Mouse (Mus musculus): ENCODE measurements around the gene Serpina1e.
"Not testable (repeated sequence)": the region's sequence is repeated elsewhere in the genome, so short reads cannot be mapped to it uniquely, and the experiment has no call there.

Serpina1e gene

DNA sequence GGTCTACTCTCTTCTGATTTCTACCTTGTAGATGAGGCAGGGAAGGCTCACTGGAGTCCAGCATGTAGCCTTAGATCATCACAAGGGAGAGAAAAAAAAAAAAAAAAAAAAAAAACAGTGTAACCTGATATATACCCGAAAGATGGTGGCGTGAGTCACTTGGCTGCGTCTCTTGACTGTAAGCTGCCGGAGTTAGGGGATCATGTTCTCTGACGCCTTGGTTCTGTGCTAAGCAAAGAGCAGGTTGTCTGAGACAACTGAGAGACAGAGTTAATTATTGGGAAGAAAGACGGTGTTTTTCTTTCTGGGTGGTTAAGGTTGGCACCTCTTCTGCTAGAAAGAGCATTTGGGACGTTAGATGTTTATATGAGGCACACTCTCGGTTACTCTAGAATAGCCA is 4.1 kb upstream of the Serpina1e start:
- no peak for DNase-seq (ENCODE audit: low spot score in 2 of 2)

DNA sequence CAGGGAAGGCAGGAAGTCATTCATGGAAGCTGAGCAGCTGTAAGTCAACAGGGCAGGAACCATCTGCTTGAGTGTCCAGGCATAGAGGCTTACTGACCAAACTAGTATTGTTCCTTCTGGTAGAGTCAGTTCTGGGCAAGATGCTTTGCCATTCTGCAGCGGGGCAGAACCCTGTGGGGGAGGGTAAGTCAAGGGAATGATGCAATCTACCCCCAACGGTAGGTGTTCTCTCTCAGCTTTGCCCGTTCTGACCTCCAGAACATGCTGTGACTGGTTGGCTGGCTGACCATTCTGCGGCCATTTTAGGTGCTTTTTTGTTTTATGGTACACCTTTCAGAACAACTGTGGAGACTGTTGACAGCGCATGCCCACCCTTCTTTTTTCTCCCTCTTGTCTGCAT is 3.6 kb upstream of the Serpina1e start:
- DNase-seq (ENCODE audit: low spot score in 2 of 2): no peak

DNA sequence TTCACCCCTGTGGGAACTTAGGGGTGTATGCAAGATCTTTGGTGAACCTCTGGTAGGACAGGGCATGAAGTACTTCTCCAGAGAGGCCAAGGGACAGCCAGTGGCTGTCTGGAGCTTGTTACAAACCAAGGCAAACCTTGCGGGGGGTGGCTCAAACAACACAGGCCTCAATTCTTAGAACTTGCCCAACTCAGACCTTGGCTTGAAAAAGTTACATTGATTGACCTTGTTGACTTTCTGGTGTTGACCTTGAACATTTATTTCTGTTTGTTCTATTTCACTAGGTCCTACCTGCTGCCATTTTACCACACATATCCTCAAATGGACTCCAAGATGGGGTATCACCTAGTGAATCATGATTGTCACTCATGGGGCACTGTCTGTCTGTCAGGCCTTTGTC is 2.9 kb upstream of the Serpina1e start:
- DNase-seq (ENCODE audit: low spot score in 2 of 2): no peak

DNA sequence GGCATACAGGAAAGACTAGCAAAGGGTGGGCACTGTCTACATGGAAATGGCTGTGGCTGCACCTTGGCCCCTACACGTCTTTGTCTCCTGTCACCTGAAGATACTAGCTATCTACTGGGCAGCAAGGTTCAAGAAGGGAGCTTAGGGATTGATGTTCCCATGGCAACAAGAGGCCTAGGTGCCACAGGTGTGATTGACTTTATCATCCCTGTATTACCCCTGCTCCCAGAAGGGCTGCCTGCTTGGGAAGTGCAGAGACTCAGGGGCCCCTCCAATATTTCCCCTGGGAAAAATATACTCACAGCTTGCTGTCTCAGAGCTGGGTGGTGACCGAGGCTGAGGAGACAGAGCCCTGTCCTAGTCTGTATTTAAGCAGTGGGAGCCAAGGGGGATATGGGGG is 2.2 kb downstream of the Serpina1e start:
- DNase-seq (ENCODE audit: low spot score in 2 of 2): not testable (repeated sequence)

DNA sequence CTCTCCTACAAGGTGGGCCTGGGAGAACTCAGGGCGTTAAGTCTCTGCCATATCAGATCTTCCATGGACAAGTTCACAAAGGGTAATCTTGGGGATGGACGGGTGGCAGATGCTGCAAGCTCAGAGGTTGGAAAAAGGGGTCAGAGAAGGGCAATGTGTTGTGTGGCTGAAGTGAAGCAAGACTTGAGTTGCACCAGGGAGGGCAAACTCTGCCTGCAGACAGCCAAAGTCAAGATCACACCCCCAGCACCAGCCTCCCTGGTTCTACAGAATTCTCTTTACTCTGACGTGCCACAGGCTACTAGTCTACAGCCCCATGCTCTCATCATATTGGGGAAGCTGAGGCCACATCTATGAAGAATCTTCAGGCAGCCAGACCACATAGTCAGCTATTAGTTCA is 5.8 kb downstream of the Serpina1e start:
- not testable (repeated sequence) for DNase-seq (ENCODE audit: low spot score in 2 of 2)

DNA sequence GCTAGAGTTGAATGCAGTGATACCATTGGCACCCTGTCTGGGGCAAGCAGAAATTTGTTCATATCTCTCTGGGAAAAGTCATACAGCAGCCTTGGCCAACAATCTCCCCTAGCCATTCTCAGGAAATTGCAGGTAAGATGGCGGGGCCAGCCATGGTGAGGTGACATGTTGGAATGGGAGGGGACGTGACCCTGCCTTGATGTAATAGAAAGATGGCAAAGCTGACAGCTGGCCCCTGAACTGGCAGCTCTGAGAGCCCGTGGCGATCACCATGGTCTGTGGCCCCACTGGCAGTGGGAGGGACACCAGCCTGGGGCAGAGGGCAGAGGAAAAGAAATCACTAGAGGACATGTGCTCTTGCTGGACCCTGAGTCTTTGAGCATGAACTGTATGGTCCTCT is 12.5 kb downstream of the Serpina1e start:
- DNase-seq (ENCODE audit: low spot score in 2 of 2): no peak

DNA sequence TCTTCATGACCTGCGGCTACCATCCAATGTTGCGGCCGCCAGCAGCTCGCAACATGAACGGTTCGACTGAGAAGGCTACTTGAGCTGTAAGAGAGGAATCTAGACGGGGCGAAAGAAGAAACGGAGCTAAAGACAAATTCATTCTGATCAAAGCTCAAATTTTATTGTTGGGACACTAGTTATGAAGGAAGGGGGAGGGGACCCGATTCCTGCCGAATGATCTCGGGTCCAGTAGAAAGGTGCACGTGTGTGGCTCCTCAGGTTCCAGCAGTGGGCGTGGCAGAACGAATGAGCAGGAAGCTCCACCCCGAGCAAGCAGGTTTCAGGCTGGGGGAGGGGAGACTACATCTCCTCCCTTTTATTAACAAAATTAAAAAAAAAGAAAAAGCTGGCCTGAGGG is 49.6 kb downstream of the Serpina1e start:
- DNase-seq (ENCODE audit: low spot score in 2 of 2): not testable (repeated sequence)

DNA sequence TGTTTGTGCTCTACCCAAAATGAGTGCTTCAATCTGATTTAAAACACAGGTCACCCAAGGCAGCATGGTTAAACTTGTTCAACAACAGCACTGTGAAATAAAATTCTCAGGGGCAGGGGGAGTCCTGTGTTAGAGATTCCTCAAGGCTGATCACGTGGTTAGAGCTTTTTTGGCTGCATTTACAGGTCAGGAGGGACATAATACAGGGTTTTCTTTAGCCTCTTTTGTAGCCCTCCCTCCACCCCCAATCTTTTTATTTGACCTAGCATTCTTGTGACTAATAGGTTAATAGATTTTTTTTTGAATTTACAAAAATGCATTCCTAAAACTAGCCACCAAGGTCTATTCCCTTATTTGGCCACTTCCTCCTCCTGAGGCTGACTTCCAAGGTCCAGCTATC is 51.0 kb downstream of the Serpina1e start:
- not testable (repeated sequence) for DNase-seq (ENCODE audit: low spot score in 2 of 2)

DNA sequence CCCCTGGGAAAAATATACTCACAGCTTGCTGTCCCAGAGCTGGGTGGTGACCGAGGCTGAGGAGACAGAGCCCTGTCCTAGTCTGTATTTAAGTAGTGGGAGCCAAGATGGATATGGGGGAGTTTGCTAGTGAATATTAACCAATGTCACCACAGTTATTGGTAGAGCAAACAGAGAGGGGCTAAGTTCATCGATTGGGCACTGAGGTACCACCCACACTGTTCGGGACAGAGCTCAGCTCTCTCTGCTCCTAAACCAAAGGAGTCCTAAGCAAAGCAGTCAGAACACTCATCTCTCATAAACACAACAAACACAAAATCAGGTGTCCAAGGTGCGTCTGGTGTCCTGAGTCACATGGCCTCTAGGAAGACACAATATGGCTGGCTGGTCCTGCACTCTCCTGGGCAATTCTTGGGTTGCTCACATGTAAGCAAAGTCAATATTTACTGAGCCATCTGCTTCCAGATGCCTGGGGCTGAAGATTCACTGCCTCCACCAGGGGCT is 53.9 kb downstream of the Serpina1e start, which contains the start of gene Serpina1c:
Gene Serpina1c, minus strand, starts transcription at position 51 of the 504 bp plus-strand sequence.
- DNase-seq (ENCODE audit: low spot score in 2 of 2): not testable (repeated sequence)

DNA sequence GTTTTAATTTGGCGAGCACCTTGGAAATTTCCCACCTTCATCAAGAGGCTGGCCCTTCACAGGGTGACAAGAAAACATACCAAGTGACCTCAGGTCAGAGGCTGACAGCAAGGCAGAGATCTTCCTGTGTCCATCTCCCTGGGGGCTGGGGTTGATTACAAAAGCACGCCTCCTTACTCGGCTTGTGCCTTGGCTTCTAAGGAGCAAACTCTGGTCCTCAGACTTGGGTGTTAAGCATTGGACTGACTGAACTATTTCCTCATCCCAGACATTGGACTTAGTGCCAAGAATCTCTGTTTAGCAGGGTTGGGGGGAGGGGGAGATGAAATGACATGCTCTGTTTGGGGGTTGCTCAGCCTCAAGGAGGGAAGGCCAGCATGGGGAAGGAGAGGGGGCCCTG is 56.8 kb downstream of the Serpina1e start:
- DNase-seq (ENCODE audit: low spot score in 2 of 2): not testable (repeated sequence)
